Mouse (Mus musculus) hindlimb bud, embryonic 11.5 days (tissue): ENCODE results near the gene Nkrf.

ENCODE experiments used
- DNase-seq: peaks from one replicate; pipeline ENCODE4 v3.0.0-alpha.2; 2012; ENCODE audit warnings: low read depth, low spot score; ENCODE audit errors: extremely low spot score

The Nkrf gene

GRCm38 (mm10) chrX:36863766-36864608 is 38.7 kb downstream of the Nkrf start:
- peak; percentile 14 for DNase-seq

DNA sequence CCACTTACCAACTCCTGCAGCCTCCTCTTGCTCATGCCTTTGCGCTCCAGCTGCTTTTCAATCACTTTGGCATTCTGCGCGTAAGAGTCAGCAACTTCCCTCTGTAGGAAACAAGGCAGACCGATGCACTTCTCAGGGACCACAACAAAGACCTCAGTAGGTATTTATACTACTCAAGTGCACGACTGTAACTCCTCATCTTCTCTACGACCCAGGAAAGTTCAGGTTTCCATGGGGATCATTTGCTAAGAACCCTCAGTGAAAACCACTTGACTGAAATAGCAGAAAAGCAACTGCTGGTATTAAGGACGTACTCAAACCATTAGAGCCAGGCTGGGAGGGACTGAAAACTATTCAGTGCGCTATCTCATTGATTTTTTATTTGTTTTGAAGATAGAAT is 50.1 kb downstream of the Nkrf start:
- no peak for DNase-seq

DNA sequence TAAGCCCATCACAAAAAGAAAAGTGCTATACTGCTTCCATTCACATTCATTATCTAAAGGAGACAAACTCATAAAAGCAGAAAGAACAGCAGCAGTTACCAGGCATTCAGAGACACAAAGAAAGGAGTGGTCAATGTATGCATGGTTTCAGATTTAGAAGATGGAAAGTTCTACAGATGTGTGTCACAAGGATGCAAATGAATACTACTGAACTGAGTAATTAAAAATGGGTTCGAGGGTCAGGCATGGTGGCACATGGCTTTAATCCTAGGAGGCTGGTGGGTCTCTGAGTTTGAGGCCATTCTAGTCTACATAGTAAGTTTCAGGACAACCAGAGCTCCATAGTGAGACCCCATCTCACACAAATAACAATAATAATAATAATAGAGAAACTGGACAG is 55.5 kb downstream of the Nkrf start:
- no peak for DNase-seq

GRCm38 (mm10) chrX:36843346-36843990 is 59.2 kb downstream of the Nkrf start:
- DNase-seq, result no peak

GRCm38 (mm10) chrX:36841698-36842097 is 61.0 kb downstream of the Nkrf start:
- no peak for DNase-seq

DNA sequence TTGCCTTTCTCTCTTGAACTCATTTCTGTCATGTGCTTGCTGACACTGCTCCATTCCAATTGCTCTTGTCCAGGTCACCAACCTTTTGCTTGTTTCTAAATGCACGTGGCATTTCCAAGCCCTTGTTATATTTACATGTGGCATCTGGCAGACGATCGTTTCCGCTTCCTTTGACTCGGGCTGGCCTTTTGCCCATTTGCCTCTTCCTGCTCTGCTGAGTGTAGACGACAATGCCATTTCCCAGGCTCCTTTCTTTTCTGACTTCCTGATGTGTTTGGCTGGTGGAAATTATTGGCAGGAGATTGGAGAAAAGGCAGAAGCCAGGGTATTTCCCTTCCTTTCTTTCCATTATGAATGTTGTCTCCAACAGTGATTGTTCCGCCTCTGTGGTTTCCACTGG is 63.3 kb downstream of the Nkrf start:
- DNase-seq, result no peak
